Mouse (Mus musculus) intestine, embryonic 16.5 days (tissue): ENCODE measurements around the gene Camk2b. TPM values are rescaled to one million over a fixed set of nuclear protein-coding genes. Genes with fewer than 3 reads are reported as not detected.
"Not testable (repeated sequence)": the region's sequence is repeated elsewhere in the genome, so short reads cannot be mapped to it uniquely, and the experiment has no call there.

Experiments used
- ATAC-seq: fragments of 200-750 bp; cut with Nextera tagmentation; 2 replicates; pipeline ENCODE4 v1.8.0; 2017; ENCODE audit warnings: moderate TSS enrichment, moderate library complexity
- H3K27ac ChIP-seq: fragments of 300-500 bp; sonication (generic); 2 replicates; pipeline ENCODE4 v1.5.1; 2014; ENCODE audit warnings: mild to moderate bottlenecking, low read length
- H3K27me3 ChIP-seq: fragments of 300-500 bp; sonication (generic); replicated peaks from 2 replicates; pipeline ENCODE4 v1.6.1; 2014; ENCODE audit warnings: low read length, control low read depth, mixed read lengths; ENCODE audit not compliant: control insufficient read depth, insufficient read depth
- H3K36me3 ChIP-seq: fragments of 300-500 bp; sonication (generic); 2 replicates; pipeline ENCODE4 v1.6.1; 2014; ENCODE audit warnings: low read length, control low read depth; ENCODE audit not compliant: control insufficient read depth, insufficient read depth
- H3K4me1 ChIP-seq: fragments of 300-500 bp; sonication (generic); 2 replicates; pipeline ENCODE4 v1.6.1; 2014; ENCODE audit warnings: low read length, control low read depth, mixed read lengths; ENCODE audit not compliant: control insufficient read depth, insufficient read depth
- H3K4me2 ChIP-seq: fragments of 300-500 bp; sonication (generic); 2 replicates; pipeline ENCODE4 v1.6.1; 2014; ENCODE audit warnings: low read depth, low read length, control low read depth
- H3K4me3 ChIP-seq: fragments of 300-500 bp; sonication (generic); 2 replicates; pipeline ENCODE4 v1.5.1; 2014; ENCODE audit warnings: mild to moderate bottlenecking, low read length
- H3K9ac ChIP-seq: fragments of 300-500 bp; sonication (generic); 2 replicates; pipeline ENCODE4 v1.6.1; 2014; ENCODE audit warnings: low read depth, low read length
- H3K9me3 ChIP-seq: fragments of 300-500 bp; sonication (generic); 2 replicates; pipeline ENCODE4 v1.6.1; 2016; ENCODE audit warnings: low read length, control low read depth; ENCODE audit not compliant: control insufficient read depth
- WGBS: fragments of 180-500 bp; shearing (Covaris S2); extraction: QIAGEN DNeasy Blood & Tissue Kit; methylation state at CpG from one replicate; pipeline ENCODE4 v1.1.7; 2014; 5-methylcytosine and 5-hydroxymethylcytosine counted together
- polyA plus RNA-seq: library from polyadenylated mRNA; unstranded; fragments of >200 nt; fragmentation: Nextera tagmentation; extraction: Ambion mirVana; gene quantifications from 2 replicates; pipeline ENCODE4 v1.2.1, GENCODE M21; 2015

Gene Camk2b
- polyA plus RNA-seq, 1 experiment from 2014 or later: 5.8 TPM

GRCm38 (mm10) chr11:5949586-5950352, 116.4 kb downstream of the Camk2b start, which contains the start of gene Gck:
Gene Gck (minus strand): TSS chr11:5950081.
- ATAC-seq: peak; percentile 69
- no peak within 1 kb of the TSS for H3K27ac ChIP-seq
- H3K4me2 ChIP-seq: no peak within 1 kb of the TSS
- no peak within 1 kb of the TSS; the same call in 1 of the 2 replicates for H3K9ac ChIP-seq
- H3K27me3 ChIP-seq: no peaks in the 10 kb centered on the region
- 60% methylated on average over 8 of the region's 8 CpGs for WGBS
- H3K4me1 ChIP-seq: peaks cover 19% of the 10 kb centered on the region
- H3K9me3 ChIP-seq: no peaks in the 10 kb centered on the region
- H3K36me3 ChIP-seq: no peaks in the 10 kb centered on the region
- H3K4me3 ChIP-seq: no peak within 1 kb of the TSS

GRCm38 (mm10) chr11:5948546-5949250, 117.5 kb downstream of the Camk2b start:
- WGBS: 49% methylated on average over 10 of the region's 10 CpGs
- no peaks in the 10 kb centered on the region for H3K9me3 ChIP-seq
- H3K36me3 ChIP-seq: no peaks in the 10 kb centered on the region
- peak overlapping the region; percentile 24; the same call in 1 of the 2 replicates for H3K27ac ChIP-seq
- ATAC-seq: no peak
- H3K4me3 ChIP-seq: no peak overlapping the region
- peak overlapping the region; percentile 29; the same call in 1 of the 2 replicates for H3K9ac ChIP-seq
- H3K27me3 ChIP-seq: no peaks in the 10 kb centered on the region
- H3K4me2 ChIP-seq: no peak overlapping the region
- peaks cover 18% of the 10 kb centered on the region for H3K4me1 ChIP-seq

- no peaks in the 10 kb centered on the region for H3K27me3 ChIP-seq
- H3K4me2 ChIP-seq: no peak overlapping the region
- no peak overlapping the region for H3K4me3 ChIP-seq
- no peaks in the 10 kb centered on the region for H3K9me3 ChIP-seq
- 47% methylated on average over 4 of the region's 4 CpGs for WGBS
- 0 out of 2 replicates have a peak overlapping the region, but pooled peaks have one; percentile 13 for H3K9ac ChIP-seq
- H3K36me3 ChIP-seq: no peaks in the 10 kb centered on the region
- no peak for ATAC-seq
- peaks cover 18% of the 10 kb centered on the region for H3K4me1 ChIP-seq
- no peak overlapping the region for H3K27ac ChIP-seq
Observed at GRCm38 (mm10) chr11:5947796-5948195, 118.4 kb downstream of the Camk2b start.

- Histone ChIP-seq H3K4me3 (no peak overlapping the region), H3K9ac (no peak overlapping the region), H3K27me3 (no peaks in the 10 kb centered on the region), H3K27ac (no peak overlapping the region), H3K36me3 (no peaks in the 10 kb centered on the region), H3K4me2 (no peak overlapping the region), H3K9me3 (no peaks in the 10 kb centered on the region), H3K4me1 (peaks cover 18% of the 10 kb centered on the region)
- ATAC-seq: no peak
- 77% methylated on average over 2 of the region's 2 CpGs for WGBS
Observed at GRCm38 (mm10) chr11:5945096-5945495, 121.1 kb downstream of the Camk2b start.

GRCm38 (mm10) chr11:5942966-5943365, 123.2 kb downstream of the Camk2b start:
- H3K4me3 ChIP-seq: no peak overlapping the region
- 71% methylated on average over 6 of the region's 6 CpGs for WGBS
- ATAC-seq: no peak
- no peaks in the 10 kb centered on the region for H3K9me3 ChIP-seq
- H3K36me3 ChIP-seq: no peaks in the 10 kb centered on the region
- peaks cover 2% of the 10 kb centered on the region; the same call in 1 of the 2 replicates for H3K4me1 ChIP-seq
- H3K9ac ChIP-seq: no peak overlapping the region
- no peaks in the 10 kb centered on the region for H3K27me3 ChIP-seq
- no peak overlapping the region for H3K27ac ChIP-seq
- H3K4me2 ChIP-seq: no peak overlapping the region

GRCm38 (mm10) chr11:5934531-5934930, 131.6 kb downstream of the Camk2b start:
- not testable (repeated sequence) for H3K27ac ChIP-seq, ATAC-seq, H3K4me1 ChIP-seq, H3K9ac ChIP-seq, H3K4me3 ChIP-seq, H3K4me2 ChIP-seq, H3K9me3 ChIP-seq, H3K27me3 ChIP-seq, H3K36me3 ChIP-seq
- 94% methylated on average over 11 of the region's 11 CpGs for WGBS

- H3K9ac ChIP-seq, H3K4me1 ChIP-seq, H3K9me3 ChIP-seq, H3K4me3 ChIP-seq, H3K27ac ChIP-seq, ATAC-seq, H3K4me2 ChIP-seq, H3K36me3 ChIP-seq, H3K27me3 ChIP-seq: not testable (repeated sequence)
- WGBS: 91% methylated on average over 6 of the region's 6 CpGs
Observed at GRCm38 (mm10) chr11:5931947-5932346, 134.2 kb downstream of the Camk2b start.

- Histone ChIP-seq H3K9me3 (no peaks in the 10 kb centered on the region), H3K27ac (no peak overlapping the region), H3K36me3 (no peaks in the 10 kb centered on the region), H3K27me3 (no peaks in the 10 kb centered on the region), H3K4me1 (no peaks in the 10 kb centered on the region), H3K4me3 (no peak overlapping the region), H3K9ac (no peak overlapping the region), H3K4me2 (no peak overlapping the region)
- no peak for ATAC-seq
- WGBS: 83% methylated on average over 1 of the region's 1 CpGs
Observed at GRCm38 (mm10) chr11:5930578-5930977, 135.6 kb downstream of the Camk2b start.

GRCm38 (mm10) chr11:5926696-5927220, 139.4 kb downstream of the Camk2b start:
- no peaks in the 10 kb centered on the region for H3K9me3 ChIP-seq
- no peaks in the 10 kb centered on the region for H3K4me1 ChIP-seq
- H3K4me3 ChIP-seq: no peak overlapping the region
- H3K4me2 ChIP-seq: no peak overlapping the region
- WGBS: 80% methylated on average over 3 of the region's 3 CpGs
- no peak overlapping the region for H3K27ac ChIP-seq
- no peak overlapping the region for H3K9ac ChIP-seq
- no peaks in the 10 kb centered on the region for H3K27me3 ChIP-seq
- H3K36me3 ChIP-seq: no peaks in the 10 kb centered on the region
- no peak for ATAC-seq
